Mouse (Mus musculus): ENCODE results near the gene Mrgprf. TPM values are rescaled to one million over a fixed set of nuclear protein-coding genes. Genes with fewer than 3 reads are reported as not detected.

The Mrgprf gene
- polyA plus RNA-seq (2012), result not detected in 2 replicates

DNA sequence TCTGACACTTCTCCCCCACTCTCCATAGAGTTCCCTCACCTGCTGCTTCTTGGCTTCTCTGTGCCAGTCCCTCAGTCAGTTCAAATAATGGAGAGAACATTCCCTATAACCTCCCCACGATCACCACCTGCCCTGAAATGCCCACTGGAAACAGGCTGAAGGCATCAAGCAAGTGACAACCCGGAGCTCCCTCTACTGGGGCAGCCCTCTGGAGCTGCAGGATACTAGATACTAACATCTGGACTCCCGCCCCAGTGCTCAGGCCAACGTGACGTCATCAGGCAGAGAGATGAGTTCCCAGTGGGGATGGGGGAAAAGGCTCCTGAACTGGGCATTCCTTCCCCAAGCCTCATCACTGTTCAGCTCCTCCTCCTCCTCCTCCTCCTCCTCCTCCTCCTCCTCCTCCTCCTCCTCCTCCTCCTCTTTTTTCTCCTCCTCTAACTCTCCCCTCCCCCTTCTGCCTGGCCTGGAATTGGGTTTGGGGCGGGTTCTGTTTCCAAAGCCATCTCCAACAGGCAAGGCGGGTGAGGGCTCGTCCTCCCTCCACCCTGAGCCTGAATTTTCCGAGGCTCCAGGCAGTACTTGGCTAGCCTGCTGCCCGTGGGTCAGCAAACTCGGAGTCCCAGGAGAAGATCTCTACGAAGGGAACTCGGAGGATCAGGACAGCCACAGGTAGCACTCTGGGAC is at the start of gene Mrgprf:
Mrgprf (plus strand) TSS at position 508 of the 687 bp plus-strand sequence.
- TF ChIP-seq GATA1 (IDR thresholded peaks at IDR 0.05; ENCODE audit: low read length), result no peak

DNA sequence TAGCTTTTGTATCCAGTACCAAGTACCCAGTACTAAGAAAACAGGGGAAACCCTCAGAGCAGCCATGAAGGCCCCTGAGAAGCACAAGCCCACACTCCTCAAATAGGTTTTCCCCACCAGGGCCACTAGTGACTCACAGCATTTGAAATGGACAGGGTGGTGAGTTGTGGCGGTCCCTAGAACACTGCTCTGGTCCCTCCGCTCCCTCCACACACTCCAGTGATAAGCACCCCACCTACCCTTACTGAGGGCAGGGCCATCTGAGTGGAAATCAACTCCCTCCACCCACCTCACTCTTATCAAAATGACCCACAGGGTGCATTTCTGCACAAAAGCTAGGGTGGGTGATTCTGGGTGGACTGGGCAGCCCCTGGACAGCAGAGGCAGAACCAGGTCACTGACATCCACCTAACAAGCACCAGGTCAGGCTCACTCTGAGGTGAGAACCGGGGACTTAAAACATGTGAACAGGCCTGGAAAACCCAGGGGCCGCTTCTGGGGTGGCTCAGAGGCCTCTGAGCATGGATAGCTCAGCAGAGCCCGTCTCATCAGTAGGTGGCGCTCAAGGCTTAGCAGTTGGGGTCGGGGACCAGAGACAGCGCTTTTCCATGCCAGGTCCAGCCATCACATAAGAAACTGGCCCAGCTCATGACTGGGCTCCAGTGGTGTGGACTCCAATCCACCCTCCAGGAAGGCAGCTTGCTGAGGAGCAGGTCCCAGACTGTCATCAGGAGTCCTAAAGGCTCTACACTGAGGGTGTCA is 47.7 kb upstream of the Mrgprf start:
- no peak for TF ChIP-seq GATA1 (IDR thresholded peaks at IDR 0.05; ENCODE audit: low read length)

DNA sequence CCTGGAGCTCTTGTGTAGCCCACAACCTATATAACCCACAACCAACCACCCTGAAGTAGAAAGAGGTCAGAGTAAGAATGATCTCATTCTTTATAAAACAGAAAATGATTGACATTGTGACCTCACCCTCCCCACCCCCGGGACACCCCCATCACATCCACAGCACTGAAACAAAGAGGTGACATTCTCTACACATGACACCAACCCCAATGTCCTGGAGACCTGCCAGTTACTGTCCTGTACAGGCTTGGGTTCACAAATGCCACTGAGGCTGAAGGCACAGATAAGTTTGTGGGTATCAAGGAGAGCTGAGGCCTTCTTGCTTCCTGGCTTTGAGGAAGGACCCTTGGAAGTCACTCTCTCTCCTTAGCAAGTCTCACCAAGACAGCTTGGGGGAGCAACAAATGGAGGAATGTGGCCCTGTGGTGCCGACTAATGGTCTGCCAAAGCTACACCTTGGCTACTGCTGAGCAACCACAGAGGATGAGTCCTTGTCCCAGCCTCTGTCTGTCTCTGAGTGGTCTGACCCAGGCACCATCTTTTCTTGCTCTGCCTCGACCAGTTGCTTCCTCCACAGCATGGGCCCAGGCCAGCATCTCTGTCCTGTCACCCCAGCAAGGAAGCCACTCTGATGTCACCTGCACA is 46.5 kb upstream of the Mrgprf start:
- TF ChIP-seq GATA1 (IDR thresholded peaks at IDR 0.05; ENCODE audit: low read length), result no peak

DNA sequence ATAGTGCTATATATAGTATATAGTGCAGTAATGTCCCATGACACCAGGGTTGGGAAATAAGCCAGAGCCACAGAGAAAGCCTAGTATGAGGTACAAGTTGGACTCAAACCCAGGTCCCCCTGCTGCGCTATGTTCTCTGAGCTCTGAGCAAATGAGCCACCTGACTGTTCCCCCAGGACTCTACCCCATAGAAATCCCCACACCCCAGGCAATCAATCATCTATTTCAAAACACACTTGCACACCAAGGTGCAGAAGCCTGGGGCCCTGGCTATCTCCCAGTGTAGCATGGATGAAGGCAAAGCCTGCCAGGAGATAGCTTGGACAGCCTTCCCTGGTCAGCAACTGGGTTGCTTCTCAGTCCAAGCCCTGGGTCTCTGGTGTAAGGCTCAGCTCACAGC is 44.5 kb upstream of the Mrgprf start:
- TF ChIP-seq GATA1 (IDR thresholded peaks at IDR 0.05; ENCODE audit: low read length), result no peak

DNA sequence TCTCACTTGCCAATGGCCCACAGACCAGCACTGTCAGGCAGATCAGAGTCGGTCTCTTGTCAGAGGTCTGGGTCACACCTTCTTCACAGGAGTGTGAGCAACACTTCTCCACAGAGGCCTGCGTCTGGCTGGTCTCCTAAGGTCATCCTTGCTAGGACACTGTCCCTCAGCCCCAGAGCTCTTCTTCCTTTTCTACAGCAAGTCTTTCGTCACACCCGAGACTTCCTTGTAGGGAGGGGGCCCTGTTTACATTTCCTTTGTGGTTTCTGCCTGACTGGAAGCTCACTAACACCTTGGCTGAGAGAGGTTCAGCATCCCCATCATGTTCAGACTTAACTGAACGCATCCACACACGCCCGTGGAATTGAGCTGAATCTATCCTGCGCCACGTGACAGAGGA is 36.4 kb upstream of the Mrgprf start:
- TF ChIP-seq GATA1 (IDR thresholded peaks at IDR 0.05; ENCODE audit: low read length), result no peak

DNA sequence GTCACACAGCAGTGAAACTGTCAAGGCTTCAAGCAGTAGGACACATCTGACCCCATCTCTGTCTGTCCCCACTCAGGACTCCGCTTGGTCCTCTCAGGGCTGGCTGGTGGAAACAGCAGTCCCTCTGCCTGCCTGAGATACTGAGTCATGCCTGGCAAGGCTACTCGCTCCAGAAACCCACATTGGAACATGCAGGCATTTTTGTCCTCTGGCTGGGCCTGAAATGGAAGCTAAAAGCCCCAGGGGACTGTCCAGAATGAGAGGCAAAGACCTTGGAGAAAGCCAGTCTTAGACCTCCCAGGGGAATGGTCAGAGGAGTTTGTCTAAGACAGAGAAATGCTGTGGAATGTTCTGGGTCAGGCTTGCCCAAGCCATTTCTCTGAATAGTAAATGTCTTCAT is 34.6 kb upstream of the Mrgprf start:
- no peak for TF ChIP-seq GATA1 (IDR thresholded peaks at IDR 0.05; ENCODE audit: low read length)

DNA sequence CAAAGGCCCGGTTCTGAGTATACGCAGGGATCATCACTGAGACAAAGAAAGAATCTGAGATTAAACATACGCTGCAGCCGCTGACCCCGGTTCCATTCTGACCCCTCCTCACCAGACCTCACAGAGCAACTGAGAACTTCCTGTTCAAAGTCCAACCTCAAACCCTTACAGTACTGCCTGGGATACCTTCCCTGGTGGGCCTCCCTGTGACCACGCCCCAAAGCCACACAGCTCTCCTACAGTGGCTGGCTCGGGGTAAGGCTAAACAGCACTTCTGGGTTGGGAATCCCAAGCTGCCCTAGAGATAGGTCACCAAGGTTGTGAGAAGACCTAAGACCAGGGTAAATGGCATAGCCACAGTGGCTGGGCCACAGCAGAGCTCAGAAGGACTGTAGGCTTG is 31.7 kb upstream of the Mrgprf start:
- no peak for TF ChIP-seq GATA1 (IDR thresholded peaks at IDR 0.05; ENCODE audit: low read length)

DNA sequence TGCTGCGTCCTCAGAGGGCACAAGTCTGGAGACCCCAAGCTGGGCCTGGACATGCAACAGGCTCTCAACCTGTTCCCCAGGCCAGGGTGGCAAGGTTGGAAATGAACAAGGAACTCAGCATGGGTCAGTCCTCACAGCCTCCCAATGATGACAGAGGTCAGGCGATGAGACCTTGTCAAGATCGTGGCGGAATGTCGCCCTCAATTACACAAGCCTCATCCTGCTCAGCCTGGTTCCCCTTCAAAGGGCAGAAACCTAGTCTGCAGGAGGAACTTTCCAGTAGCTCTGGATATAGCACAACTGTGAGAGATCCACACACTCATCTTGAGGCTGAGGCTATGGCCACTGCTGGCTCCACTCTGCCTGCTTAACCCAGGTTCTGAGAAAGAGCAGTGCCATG is 29.7 kb upstream of the Mrgprf start:
- no peak for TF ChIP-seq GATA1 (IDR thresholded peaks at IDR 0.05; ENCODE audit: low read length)

DNA sequence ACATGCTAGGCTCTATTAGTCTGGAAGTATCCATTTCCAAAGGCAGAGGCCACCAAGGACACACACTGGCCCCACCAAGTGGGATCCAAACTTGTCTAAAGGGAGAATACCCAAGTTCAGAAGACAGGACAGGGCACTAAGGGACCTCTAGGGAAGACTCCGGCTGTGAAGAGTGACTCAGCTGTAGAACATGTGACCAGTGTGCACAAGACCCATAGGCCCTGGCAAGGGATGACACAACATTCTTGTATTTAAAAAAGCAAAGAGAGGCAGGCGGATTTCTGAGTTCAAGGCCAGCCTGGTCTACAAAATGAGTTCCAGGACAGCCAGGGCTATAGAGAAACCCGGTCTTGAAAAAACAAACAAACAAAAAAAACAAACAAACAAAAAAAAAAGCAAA is 25.1 kb upstream of the Mrgprf start:
- TF ChIP-seq GATA1 (IDR thresholded peaks at IDR 0.05; ENCODE audit: low read length), result no peak

DNA sequence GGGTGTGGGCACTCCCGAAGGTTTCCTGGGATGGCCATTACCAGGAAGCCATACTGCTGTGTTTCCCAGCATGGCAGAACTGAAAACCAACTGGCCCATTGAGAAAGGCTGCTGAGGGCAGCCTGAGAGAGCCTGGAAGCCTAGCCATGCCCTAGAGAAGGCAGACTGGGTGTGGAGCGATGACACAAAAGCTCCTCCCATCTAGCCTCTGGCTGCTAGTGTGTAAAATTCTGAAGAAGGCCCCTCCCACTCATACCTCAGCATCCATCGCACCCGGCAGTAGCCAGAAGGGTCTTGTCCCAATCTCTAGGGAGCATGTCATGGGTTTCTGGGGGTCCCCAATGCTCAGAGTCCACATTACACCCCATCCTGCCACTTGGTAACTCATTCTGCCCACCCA is 19.2 kb upstream of the Mrgprf start:
- no peak for TF ChIP-seq GATA1 (IDR thresholded peaks at IDR 0.05; ENCODE audit: low read length)

DNA sequence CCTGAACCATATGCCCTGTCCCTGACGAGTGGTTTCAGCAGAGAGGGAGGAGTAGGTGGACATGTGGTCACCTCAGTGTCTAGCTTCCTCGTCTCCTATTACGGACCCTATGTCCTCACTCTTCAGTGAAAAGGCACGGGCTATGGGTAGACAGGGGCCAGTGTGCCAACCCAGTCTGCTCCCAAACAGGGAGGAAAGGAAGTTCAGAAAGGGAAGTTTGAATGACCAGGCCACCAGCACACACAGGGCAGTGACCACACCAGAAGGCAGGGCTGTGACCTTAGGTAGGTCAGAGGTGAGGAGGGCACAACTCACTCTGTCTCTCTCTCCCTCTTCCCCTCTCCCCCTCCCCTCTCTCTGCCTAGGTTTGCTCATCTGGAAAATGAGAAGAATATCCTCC is 17.6 kb upstream of the Mrgprf start:
- TF ChIP-seq GATA1 (IDR thresholded peaks at IDR 0.05; ENCODE audit: low read length), result no peak

DNA sequence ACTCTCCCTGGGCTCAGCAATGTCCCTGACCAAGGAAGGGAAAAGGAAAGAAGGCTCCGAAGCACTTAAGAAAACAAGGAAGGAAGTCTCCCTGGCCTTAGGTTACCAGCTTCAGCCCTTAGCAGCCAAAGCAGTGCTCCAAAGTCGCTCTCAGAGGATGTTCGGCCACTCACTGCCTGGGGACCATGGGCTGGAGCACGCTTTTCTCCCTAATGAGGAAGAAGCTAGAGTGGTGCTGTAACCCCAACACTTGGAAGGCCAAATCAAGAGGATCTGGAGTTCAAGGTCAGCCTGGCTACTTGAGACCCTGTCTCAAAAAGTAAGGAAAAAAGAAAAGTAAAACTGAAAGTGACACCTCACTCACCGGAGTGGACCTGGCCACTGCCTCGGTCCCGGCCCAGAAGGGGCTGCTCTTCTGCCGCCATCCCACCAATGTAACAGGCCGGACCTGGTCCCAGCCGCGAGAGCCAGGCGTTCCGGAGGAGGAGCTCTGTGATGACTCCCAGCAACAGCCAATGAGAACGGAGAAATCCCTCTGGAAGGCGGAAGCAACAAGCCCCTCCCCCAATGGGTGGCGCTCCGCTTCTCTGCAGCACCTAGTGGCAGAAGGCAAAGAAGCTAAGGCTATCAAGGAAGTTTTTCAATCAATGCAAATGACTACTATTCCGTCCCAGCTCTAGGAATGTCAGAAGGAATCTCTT is 17.0 kb upstream of the Mrgprf start, which contains the start of gene Tpcn2:
Tpcn2 (minus strand) TSS at position 525 of the 701 bp plus-strand sequence.
- no peak for TF ChIP-seq GATA1 (IDR thresholded peaks at IDR 0.05; ENCODE audit: low read length)

DNA sequence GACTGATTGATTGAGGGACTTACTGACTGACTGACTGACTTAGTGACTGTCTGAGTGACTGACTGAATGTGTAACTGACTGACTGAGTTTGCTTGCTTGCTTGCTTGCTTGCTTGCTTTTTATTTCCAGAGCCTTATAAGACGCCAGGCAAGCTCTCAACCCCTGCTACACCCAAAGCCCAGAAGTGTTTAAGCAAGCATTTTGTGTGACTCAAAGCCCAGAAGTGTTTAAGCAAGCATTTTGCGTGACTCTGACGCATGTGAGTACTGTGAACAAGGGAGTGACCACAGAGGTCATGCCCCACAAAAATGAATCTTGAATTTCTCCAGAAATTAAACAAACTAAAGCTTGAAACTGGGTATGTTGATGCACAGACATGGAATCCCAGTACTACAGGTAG is 16.3 kb upstream of the Mrgprf start:
- TF ChIP-seq GATA1 (IDR thresholded peaks at IDR 0.05; ENCODE audit: low read length), result no peak

DNA sequence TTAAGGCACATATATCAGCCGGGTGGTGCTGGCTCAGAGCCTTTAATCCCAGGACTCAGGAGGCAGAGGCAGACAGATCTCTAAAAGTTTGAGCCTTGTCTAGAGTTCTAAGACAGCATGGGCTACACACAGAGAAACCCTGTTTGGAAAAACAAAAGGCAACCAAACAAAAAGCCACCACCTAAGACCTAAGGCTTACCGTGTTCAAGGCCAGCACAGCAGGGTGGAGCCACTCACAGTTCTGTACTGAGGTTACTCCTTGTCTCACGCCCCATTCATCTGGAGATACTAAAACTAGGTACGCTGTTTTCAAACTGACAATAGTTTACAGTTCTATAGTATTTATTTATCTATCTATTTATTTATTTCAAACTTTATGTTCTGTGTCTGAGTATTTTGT is 15.2 kb upstream of the Mrgprf start:
- TF ChIP-seq GATA1 (IDR thresholded peaks at IDR 0.05; ENCODE audit: low read length), result no peak

DNA sequence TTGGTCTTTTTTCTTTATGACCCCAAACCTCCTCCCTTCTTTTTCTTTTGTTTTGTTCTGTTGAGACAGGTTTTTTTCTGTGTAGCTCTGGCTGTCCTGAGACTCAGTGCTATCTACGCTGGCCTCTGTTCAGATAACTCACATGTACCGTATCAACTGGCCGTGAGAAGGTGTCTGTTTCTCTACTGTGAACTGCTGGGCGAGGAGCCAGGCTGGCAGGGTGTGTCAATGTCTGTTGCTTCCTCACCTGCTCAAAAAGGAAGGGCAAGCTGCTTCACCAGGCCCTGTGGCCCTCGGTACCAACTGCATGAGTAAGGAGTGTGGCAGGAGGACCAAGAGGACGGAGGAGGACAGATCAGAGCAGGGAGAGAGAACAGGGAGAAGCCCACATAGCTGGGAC is 13.2 kb upstream of the Mrgprf start:
- TF ChIP-seq GATA1 (IDR thresholded peaks at IDR 0.05; ENCODE audit: low read length), result no peak

DNA sequence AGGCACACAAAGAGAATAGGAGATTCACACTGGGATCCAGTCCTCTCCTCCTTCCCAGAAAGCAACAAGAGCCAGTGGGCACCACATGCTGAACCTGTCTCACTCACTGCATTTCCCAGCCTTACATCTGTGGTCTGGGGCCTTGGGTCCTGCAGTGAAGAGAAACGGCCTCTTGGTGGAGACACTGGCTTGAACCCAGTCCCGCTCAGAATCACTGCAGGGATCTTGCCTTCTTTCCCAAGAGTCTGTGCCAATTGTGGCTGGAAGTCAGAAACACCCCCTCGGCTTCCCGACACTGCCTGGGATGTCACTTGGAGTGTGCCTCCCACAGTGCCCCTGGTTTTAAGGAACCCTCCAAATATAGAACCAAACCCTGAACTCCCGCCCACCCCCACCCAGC is 11.3 kb upstream of the Mrgprf start:
- no peak for TF ChIP-seq GATA1 (IDR thresholded peaks at IDR 0.05; ENCODE audit: low read length)

Data from G1E-ER4 (cell line).